Mouse (Mus musculus) heart, embryonic 14.5 days (tissue): Measurements from ENCODE around the gene Hist1h2bf. TPM values are rescaled to one million over a fixed set of nuclear protein-coding genes. Genes with fewer than 3 reads are reported as not detected.
"Not testable (repeated sequence)": the region's sequence is repeated elsewhere in the genome, so short reads cannot be mapped to it uniquely, and the experiment has no call there.

Experiments used
- ATAC-seq: fragments of 200-750 bp; cut with Nextera tagmentation; 2 replicates; pipeline ENCODE4 v1.8.0; 2017; ENCODE audit warnings: low read depth, moderate TSS enrichment; ENCODE audit not compliant: insufficient number of reproducible peaks, insufficient read depth, low FRiP score
- H3K27ac ChIP-seq, 2 experiments: fragments of 200-500 bp in 1 of 2; fragments of 300-500 bp in 1 of 2; sonication (generic) in 1 of 2; replicated peaks in 1 of 2; 2 replicates each; pipeline ENCODE4 v1.5.1; 2012 to 2014; ENCODE audit warnings: low read depth in 2 of 2, low read length in 2 of 2, control low read depth in 1 of 2, mild to moderate bottlenecking in 1 of 2, mixed read lengths in 1 of 2; ENCODE audit not compliant: control insufficient read depth in 1 of 2, insufficient read depth in 1 of 2
- H3K27me3 ChIP-seq: fragments of 300-500 bp; sonication (generic); 2 replicates; pipeline ENCODE4 v1.6.1; 2014; ENCODE audit warnings: mild to moderate bottlenecking, low read length, control low read depth; ENCODE audit not compliant: control insufficient read depth, insufficient read depth
- H3K36me3 ChIP-seq: fragments of 300-500 bp; sonication (generic); 2 replicates; pipeline ENCODE4 v1.6.1; 2014; ENCODE audit warnings: mild to moderate bottlenecking, control low read depth, low read length, mixed read lengths; ENCODE audit not compliant: control insufficient read depth, insufficient read depth
- H3K4me1 ChIP-seq, 2 experiments: fragments of 200-500 bp in 1 of 2; fragments of 300-500 bp in 1 of 2; sonication (generic) in 1 of 2; 2 replicates each; pipeline ENCODE4 v1.6.1; 2012 to 2014; ENCODE audit warnings: low read length in 2 of 2, control low read depth in 1 of 2, mixed read lengths in 1 of 2; ENCODE audit not compliant: control insufficient read depth in 2 of 2, insufficient read depth in 2 of 2
- H3K4me2 ChIP-seq: fragments of 300-500 bp; sonication (generic); 2 replicates; pipeline ENCODE4 v1.6.1; 2014; ENCODE audit warnings: mild to moderate bottlenecking, low read length
- H3K4me3 ChIP-seq, 2 experiments: fragments of 200-500 bp in 1 of 2; fragments of 300-500 bp in 1 of 2; sonication (generic) in 1 of 2; 2 replicates each; pipeline ENCODE4 v1.5.1; 2012 to 2014; ENCODE audit warnings: low read length in 2 of 2, mild to moderate bottlenecking in 2 of 2, control low read depth in 1 of 2, low read depth in 1 of 2, moderate library complexity in 1 of 2; ENCODE audit not compliant: control insufficient read depth in 1 of 2, insufficient read depth in 1 of 2
- H3K9ac ChIP-seq: fragments of 300-500 bp; sonication (generic); 2 replicates; pipeline ENCODE4 v1.6.1; 2014; ENCODE audit warnings: mild to moderate bottlenecking, low read length
- H3K9me3 ChIP-seq: fragments of 300-500 bp; sonication (generic); 2 replicates; pipeline ENCODE4 v1.6.1; 2016; ENCODE audit warnings: low read length, control low read depth; ENCODE audit not compliant: control insufficient read depth
- WGBS: fragments of 180-500 bp; shearing (Covaris S2); extraction: QIAGEN DNeasy Blood & Tissue Kit; methylation state at CpG from one replicate; pipeline ENCODE4 v1.1.7; 2014; 5-methylcytosine and 5-hydroxymethylcytosine counted together
- polyA plus RNA-seq: library from polyadenylated mRNA; unstranded; fragments of >200 nt; fragmentation: Nextera tagmentation; extraction: Ambion mirVana; gene quantifications from 2 replicates; pipeline ENCODE4 v1.2.1, GENCODE M21; 2014

The Hist1h2bf gene
- polyA plus RNA-seq, 1 experiment from 2014 or later, result 3.7 TPM

DNA sequence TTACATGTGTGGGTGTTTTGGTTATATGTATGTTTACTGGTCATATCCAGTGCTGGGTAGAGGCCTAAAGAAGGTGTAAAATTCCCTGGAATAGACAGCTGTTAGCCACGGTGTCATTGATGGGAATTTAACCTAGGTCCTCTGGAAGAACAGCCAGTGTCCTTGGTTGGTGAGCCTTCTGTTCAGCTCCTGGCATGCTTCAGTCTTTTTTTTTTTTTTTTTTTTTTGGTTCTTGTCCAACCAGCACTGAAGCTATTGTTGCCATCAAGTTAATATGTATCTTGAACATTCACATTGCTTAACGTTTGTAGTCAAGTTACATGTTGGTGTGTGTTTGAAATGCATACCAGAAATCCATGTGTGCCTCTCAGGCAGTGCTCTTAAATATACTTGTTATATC is 9.5 kb downstream of the Hist1h2bf start:
- no peak overlapping the region for H3K4me2 ChIP-seq
- H3K9me3 ChIP-seq, result no peaks in the 10 kb centered on the region
- H3K27ac ChIP-seq, result no peak overlapping the region
- H3K9ac ChIP-seq, result no peak overlapping the region
- H3K4me3 ChIP-seq, result no peak overlapping the region
- ATAC-seq, result no peak
- H3K36me3 ChIP-seq, result no peaks in the 10 kb centered on the region
- no peaks in the 10 kb centered on the region for H3K27me3 ChIP-seq
- H3K4me1 ChIP-seq, result no peaks in the 10 kb centered on the region
- WGBS, result 89% methylated on average over 2 of the region's 2 CpGs

DNA sequence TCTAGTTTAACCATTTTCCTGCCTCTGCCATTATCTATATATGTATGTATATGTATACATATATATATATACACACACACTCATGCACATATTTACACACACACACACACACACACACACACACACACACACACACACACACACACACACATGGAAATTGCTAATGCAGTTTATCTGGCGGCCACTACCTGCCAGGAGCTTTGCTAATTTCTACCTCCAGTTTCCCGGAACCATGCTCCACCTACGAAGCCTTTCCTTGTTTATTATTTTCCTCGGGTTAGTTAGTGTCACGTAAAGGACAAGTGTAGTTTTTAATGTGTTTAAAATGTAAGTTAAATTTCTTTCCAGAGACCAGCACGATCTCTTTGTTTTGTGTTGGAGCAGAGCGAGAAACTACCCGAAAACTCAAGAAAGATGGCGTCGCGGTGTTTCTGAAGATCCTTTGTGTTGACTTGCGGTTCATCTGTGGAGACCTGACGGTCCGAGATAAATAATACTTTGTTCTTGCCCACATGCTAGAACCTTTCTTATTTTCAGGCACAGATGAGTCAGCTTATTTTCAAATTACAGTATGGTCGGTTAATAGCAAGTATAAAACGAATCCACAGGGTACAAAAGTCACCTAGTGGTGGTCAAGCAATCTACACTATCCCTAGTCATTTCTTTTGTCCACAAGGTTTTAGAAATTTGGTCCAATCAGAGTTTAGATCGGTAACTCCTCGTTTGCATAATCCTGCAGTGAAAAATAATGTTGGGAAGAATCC is 11.1 kb downstream of the Hist1h2bf start:
- 3% methylated on average over 18 of the region's 18 CpGs for whole genome bisulfite sequencing
- peak overlapping the region; percentile 57 for H3K9ac ChIP-seq
- H3K4me3 ChIP-seq, result peak overlapping the region; percentile 40 to 44
- no peaks in the 10 kb centered on the region for H3K4me1 ChIP-seq
- H3K27me3 ChIP-seq, result no peaks in the 10 kb centered on the region
- H3K4me2 ChIP-seq, result peak overlapping the region; percentile 74
- H3K36me3 ChIP-seq, result no peaks in the 10 kb centered on the region
- H3K9me3 ChIP-seq, result no peaks in the 10 kb centered on the region
- H3K27ac ChIP-seq, result peak overlapping the region; percentile 89 to 99
- peak; percentile 29; the same call in 1 of the 2 replicates for ATAC-seq

DNA sequence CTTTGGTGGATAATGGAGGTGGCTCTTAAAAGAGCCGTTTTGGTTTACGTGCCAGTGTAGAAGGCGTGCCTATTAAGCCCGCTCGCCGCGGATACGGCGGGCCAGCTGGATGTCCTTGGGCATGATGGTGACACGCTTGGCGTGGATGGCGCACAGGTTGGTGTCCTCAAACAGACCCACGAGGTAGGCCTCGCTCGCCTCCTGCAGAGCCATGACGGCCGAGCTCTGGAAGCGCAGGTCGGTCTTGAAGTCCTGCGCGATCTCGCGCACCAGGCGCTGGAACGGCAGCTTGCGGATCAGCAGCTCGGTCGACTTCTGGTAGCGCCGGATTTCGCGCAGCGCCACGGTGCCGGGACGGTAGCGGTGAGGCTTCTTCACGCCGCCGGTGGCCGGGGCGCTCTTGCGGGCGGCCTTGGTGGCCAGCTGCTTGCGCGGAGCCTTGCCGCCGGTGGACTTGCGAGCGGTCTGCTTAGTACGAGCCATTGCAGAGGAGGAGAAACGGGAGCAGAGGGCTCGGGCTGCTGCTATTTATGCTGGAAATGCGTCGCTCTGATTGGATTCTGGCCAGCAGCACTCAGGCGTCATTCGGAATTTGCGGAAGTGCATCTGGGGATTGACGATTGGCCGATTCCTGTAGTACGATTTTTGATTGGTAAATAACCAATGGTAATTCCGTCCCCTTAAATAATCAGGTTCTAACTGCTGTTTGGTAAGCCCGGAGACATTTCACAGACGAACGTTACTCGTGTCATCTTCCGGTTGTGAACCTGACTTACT is 11.9 kb downstream of the Hist1h2bf start, which contains the start of gene Hist1h3e:
Gene Hist1h3e (minus strand): TSS at position 487 of the 777 bp plus-strand sequence.
- H3K9ac ChIP-seq, result peak within 1 kb of the TSS; percentile 71
- H3K9me3 ChIP-seq, H3K4me1 ChIP-seq, H3K27me3 ChIP-seq, H3K36me3 ChIP-seq: not testable (repeated sequence)
- peak; percentile 87 for ATAC-seq
- H3K27ac ChIP-seq, result peak within 1 kb of the TSS; percentile 89 to 99
- H3K4me3 ChIP-seq, result peak within 1 kb of the TSS; percentile 44 to 56
- peak within 1 kb of the TSS; percentile 74 for H3K4me2 ChIP-seq
- WGBS, result under 1% methylated on average over 44 of the region's 67 CpGs

DNA sequence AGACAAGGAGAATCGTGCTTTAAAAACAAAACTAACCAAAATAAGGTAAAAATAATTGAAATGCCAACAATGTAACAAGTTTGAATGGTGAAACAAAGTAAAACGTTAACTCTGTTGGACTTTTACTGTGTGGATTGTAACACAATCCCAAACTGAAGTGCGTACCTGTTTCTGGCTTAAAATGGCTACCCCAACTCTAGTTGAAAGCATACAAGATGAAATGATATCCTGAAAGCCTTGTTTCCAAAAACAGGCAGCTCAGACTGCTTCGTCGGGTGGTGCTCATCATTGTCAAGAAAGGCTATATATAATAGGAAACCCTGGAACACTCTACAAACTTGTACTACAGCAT is 12.5 kb downstream of the Hist1h2bf start:
- H3K4me1 ChIP-seq, H3K27me3 ChIP-seq, H3K36me3 ChIP-seq, ATAC-seq, H3K9me3 ChIP-seq: not testable (repeated sequence)
- H3K4me2 ChIP-seq, result peak overlapping the region; percentile 74
- 0% methylated on average over 2 of the region's 5 CpGs for WGBS
- H3K9ac ChIP-seq, result peak overlapping the region; percentile 71; the same call in 1 of the 2 replicates
- peak overlapping the region in 1 of 2 experiments; percentile 99; a peak in 2 of 4 replicates for H3K27ac ChIP-seq
- peak overlapping the region; percentile 44 to 56; a peak in 2 of 4 replicates for H3K4me3 ChIP-seq

DNA sequence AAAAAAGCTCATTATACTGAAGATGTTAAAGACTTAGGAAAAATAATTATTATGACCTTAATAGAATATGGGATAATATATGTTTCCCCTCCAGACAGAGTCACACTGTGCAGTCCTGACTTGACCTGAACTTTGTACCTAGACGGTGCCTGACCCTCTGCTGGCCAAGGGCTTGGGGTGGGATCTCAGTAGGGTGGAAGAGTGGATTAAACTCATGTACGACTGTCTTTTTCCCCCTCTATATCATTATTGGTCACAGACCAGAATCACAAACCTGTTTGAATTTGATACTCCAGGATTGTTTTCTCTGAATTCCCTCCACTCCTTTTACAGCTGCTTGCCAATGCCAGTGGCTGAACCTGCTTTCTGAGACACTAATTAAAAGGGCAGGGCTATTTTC is 13.3 kb downstream of the Hist1h2bf start:
- not testable (repeated sequence) for H3K9ac ChIP-seq, H3K9me3 ChIP-seq, ATAC-seq, H3K27ac ChIP-seq, H3K4me1 ChIP-seq, H3K4me3 ChIP-seq, H3K4me2 ChIP-seq, H3K27me3 ChIP-seq, H3K36me3 ChIP-seq
- 48% methylated on average over 2 of the region's 2 CpGs for WGBS

DNA sequence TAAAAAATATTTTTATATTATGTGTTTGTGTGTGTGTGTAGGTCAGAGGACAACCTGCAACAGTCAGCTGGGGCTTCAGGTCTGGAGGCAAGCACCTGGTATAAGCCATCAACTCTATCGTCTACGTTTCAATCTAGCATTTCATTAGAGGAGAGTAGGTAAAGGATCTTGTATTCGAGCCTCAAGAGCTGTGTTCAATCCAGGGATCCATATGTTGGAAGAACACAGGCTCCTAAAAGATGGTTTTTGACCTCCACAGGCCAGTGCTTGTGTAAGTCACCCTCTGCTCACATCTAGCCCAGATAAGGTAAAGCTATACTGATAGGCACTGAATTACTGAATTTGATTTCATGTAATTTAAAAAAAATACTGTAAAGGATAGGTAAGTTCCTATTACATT is 17.1 kb downstream of the Hist1h2bf start:
- peak overlapping the region; percentile 85; the same call in 1 of the 2 replicates for H3K4me2 ChIP-seq
- H3K4me1 ChIP-seq, result peaks cover 0 to 8% of the 10 kb centered on the region in 2 experiments; a peak in 3 of 4 replicates
- no peak for ATAC-seq
- no peaks in the 10 kb centered on the region for H3K9me3 ChIP-seq
- peak overlapping the region in 1 of 2 experiments; percentile 98; a peak in 2 of 4 replicates for H3K27ac ChIP-seq
- no peaks in the 10 kb centered on the region for H3K27me3 ChIP-seq
- no peak overlapping the region for H3K9ac ChIP-seq
- H3K4me3 ChIP-seq, result no peak overlapping the region
- H3K36me3 ChIP-seq, result no peaks in the 10 kb centered on the region
- WGBS, result 65% methylated on average over 3 of the region's 3 CpGs

DNA sequence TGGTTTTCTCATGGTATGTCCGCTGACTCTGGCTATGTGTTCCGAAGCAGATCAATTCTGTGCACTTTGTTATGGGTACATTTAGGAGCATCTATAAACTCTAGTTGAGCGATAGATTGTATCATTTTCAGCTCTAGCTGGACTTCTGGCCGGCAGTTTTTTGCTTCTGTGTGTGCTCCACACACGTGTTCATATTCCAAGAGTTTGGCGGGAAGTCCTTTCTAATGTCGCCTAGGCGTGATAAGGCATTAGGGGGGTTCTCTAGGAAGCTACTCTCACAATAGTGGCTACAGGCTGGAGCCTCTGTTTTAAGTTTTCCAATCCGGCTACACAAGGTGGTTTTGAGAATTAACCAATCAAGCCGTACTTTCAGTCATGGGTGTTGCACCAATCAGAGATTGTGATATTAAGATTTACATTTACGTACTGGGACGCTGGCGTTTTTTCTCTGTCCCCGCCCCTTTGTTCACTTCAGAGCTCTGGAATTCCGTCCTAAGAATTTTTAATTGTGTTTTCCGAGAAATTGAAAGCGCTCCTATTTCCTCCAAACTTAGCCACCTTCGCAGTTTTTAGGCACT is 18.1 kb downstream of the Hist1h2bf start:
- no peaks in the 10 kb centered on the region for H3K9me3 ChIP-seq
- no peaks in the 10 kb centered on the region for H3K36me3 ChIP-seq
- H3K4me1 ChIP-seq, result peaks cover 0 to 8% of the 10 kb centered on the region in 2 experiments; a peak in 3 of 4 replicates
- whole genome bisulfite sequencing, result under 1% methylated on average over 18 of the region's 18 CpGs
- peak; percentile 78 for ATAC-seq
- peak overlapping the region; percentile 94 for H3K9ac ChIP-seq
- H3K4me3 ChIP-seq, result peak overlapping the region; percentile 62 to 69
- H3K27ac ChIP-seq, result peak overlapping the region; percentile 97 to 98
- peak overlapping the region; percentile 85 for H3K4me2 ChIP-seq
- H3K27me3 ChIP-seq, result no peaks in the 10 kb centered on the region
